Mouse (Mus musculus) spleen, adult 2 months (tissue): ENCODE results near the gene Npr2.

Experiments
- CTCF ChIP-seq: fragments of 200-500 bp; IDR thresholded peaks from 2 replicates; pipeline ENCODE4 v1.5.1; 2011; ENCODE audit warnings: mild to moderate bottlenecking, inconsistent platforms; ENCODE audit not compliant: insufficient read depth, insufficient read length, insufficient replicate concordance; ENCODE audit errors: extremely low read depth
- POLR2A ChIP-seq: fragments of 200-500 bp; IDR thresholded peaks from 2 replicates; pipeline ENCODE4 v1.6.1; 2011; ENCODE audit warnings: low read depth, low read length, inconsistent platforms

DNA sequence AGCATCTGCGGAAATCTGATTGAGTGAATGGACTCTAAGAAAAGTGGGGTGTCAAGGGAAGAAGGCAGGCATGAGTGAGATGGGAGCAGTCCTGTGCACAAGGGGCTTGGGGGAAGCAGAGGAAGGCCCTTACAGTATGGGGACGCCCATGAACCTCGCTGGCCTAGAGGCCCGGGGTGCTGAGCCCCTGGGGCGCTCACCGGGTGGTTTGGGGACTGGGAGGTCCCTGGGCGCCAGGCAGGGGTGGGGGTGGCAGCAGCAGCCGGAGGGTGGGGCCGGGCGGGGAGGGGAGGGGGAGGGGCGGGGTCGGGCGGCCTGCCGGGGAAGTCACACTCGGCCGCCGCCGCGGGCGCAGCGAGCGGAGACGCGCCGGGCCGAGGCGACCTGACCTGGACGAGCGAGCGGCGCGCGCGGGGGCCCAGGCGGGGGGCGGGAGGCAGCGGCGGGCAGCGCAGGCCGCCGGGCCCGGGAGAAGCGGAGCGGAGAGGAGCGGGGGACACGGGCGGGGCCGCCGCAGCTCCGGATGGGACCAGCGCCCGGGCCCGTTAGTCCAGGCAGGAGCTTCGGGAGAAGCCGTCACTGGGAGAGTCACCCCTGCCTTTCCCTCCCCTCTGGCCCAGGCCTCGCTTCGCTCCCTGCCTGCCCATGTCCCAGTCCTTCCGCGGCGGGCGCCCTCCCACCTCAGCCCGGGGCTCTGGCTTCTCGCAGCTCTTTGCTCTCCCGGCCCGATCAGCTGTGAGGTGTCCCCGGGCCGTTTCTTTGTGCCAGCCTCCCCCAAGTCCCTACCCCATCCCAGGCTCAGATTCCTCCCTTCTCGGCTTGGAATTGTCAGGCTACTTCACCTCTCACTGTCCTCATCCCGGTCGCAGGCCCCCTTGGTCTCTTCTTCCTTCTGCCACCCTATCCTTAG is at the start of gene Npr2:
- TF ChIP-seq CTCF (no peak), POLR2A (no peak)
